Mouse (Mus musculus): ENCODE data around the gene Nkain1. TPM values are rescaled to one million over a fixed set of nuclear protein-coding genes. Genes with fewer than 3 reads are reported as not detected.

Nkain1 gene
- polyA plus RNA-seq (2017; shearing (Covaris generic)) = not detected

GRCm38 (mm10) chr4:130574048-130574413 lies at the start of gene Nkain1:
Gene Nkain1 (minus strand): TSS chr4:130574173.

Other genes starting within 250 kb of the Nkain1 start
- gene Zcchc17, start 214.2 kb downstream of the Nkain1 start, polyA plus RNA-seq (2017; shearing (Covaris generic)) = 80.3 TPM
- gene Snrnp40, start 214.0 kb downstream of the Nkain1 start, polyA plus RNA-seq (2017; shearing (Covaris generic)) = 122 TPM
- gene Pum1, start 89.1 kb upstream of the Nkain1 start, polyA plus RNA-seq (2017; shearing (Covaris generic)) = 120 TPM
- gene Sdc3, start 218.4 kb upstream of the Nkain1 start, polyA plus RNA-seq (2017; shearing (Covaris generic)) = 0.90 TPM

All from activated CD4-positive, CD25-positive, alpha-beta regulatory T cell, adult 9 weeks (primary cell).